Mouse (Mus musculus) layer of hippocampus, postnatal 25 days (tissue): ENCODE data around the gene Hck. TPM values are rescaled to one million over a fixed set of nuclear protein-coding genes. Genes with fewer than 3 reads are reported as not detected.
A peak's percentile ranks its signal among the peaks of the same experiment; 100 is the strongest.

Experiments
- DNase-seq, 2 experiments: peaks; one replicate each; pipeline ENCODE4 v3.0.0; 2022; ENCODE audit warnings: mixed read lengths in 2 of 2, low spot score in 1 of 2; ENCODE audit errors: extremely low spot score in 1 of 2
- total RNA-seq, 2 experiments: library from RNA; stranded (reverse); gene quantifications; 2 replicates each; pipeline ENCODE4 v1.2.3; 2021

The Hck gene
- total RNA-seq = 1 to 10 TPM; 1.6 to 1.8 TPM

DNA sequence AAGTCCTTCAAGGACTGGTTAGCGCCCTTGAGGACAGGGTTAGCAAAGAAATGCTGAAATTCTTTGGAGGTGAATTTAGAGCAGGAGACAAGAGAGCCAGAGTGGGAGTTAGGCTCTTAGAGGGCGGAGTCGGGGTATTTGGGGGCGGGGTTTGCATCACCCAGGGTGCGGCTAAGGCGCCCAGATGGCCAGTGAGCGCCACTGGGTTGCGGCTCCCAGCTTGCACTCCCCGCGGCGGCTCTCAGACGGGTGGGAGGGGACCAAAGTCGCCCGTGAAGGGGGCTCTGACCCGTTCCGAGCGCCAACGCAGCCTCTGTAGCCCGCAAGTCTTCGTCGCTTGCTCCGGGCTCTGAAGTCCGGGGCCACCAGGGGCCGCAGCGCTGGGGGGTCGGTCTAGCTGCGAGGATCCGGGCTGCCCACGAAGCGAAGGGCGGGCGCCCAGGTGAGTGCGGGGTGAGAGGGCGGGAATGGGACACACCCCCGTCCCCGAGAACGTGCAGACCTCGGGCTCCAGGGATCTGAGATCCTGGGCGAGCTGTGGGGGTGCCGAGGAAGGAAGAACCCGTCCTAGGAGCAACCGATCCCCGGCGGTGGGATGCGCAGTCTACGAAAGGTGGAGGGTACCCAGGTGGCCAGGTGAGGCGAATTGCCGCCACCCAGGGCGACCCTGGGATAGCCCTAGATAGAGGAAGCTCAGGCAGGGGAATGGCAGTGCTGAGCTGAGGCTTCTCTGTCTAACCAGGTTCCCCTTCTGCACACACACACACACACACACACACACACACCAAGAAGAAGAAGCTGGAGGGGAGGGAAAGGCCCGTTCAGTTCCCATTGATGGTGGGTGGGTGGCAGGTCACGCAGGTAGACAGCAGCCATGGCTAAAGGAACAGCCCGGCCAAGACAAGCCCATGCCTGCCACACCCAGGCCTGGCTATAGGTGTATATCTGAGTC lies at the start of gene Hck:
TSS of gene Hck (plus strand) at position 156 of the 952 bp plus-strand sequence.
- DNase-seq = no peak

DNA sequence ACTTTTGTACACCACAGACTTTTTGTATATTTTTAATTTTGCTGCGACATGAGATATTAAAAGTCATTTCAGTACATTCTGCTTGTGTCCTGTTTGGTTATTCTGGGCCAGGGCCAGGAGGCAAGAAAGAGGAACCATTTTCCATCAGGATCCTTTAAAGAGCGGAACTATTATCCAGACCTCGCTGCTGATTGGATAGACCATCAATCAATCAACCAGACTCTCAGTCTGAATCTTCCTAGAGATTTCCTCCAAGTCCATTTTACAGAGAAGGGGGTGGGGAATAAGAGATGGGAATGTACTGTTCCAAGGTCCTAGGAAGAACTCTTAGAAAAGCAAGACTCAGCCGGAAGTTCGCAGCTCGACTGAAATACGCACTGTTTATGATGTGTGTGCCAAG lies 48.1 kb upstream of the Hck start:
- DNase-seq = no peak

DNA sequence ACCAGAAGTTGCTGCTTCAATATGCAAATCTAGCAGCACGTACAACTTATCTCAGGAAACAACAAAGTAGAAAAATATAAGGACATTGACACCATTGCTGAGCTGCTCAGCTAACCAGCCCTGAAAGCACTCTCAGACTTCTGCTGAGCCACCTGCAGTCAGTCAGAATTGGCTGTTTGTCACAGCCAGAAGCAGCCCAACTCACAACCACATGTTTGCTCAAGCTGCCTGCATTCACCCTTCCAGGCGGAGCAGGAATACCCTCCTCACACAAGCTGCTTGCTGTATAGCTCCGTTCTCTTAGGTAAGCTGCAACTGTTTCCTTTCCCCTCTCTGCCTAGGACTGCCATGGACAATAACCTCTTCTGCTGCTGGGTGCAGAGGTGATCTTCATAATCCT lies 44.9 kb upstream of the Hck start:
- DNase-seq = no peak

DNA sequence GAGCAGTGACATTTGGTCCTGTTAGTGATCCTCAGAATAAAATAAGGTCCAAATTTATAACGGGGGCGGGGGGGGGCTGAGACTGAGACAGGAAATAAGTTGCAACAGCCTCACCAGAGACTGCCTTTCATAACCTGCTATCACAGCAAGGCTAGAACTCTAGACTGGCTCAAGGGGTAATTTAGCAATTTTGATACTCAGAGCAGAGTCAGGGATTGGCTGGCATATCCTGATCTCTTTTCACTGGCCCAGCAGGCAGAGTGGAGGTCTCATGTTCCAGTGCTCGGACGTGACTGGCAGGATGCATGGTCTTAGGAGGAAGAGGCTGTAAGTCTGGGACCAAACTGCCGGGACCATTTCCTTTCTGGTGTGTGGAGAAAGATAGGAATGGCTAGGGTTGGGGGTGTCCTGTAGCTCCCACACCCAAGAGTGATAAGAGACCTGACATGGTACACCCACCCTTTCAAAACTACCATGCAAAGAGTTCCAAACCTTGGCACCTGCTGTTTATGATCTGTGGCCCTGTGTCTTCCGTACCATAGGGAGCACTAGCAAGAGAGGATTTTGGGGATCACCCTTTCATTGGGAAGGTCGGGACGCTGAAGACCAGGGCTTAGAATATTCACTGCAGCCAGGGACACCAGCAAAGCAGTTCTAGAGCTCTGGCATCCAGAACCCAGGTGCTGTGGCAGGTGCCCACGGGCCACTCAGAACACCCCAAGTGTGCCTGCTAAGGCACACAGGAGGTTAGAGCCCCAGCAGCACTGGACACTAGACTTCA lies 43.9 kb upstream of the Hck start:
- no peak for DNase-seq

DNA sequence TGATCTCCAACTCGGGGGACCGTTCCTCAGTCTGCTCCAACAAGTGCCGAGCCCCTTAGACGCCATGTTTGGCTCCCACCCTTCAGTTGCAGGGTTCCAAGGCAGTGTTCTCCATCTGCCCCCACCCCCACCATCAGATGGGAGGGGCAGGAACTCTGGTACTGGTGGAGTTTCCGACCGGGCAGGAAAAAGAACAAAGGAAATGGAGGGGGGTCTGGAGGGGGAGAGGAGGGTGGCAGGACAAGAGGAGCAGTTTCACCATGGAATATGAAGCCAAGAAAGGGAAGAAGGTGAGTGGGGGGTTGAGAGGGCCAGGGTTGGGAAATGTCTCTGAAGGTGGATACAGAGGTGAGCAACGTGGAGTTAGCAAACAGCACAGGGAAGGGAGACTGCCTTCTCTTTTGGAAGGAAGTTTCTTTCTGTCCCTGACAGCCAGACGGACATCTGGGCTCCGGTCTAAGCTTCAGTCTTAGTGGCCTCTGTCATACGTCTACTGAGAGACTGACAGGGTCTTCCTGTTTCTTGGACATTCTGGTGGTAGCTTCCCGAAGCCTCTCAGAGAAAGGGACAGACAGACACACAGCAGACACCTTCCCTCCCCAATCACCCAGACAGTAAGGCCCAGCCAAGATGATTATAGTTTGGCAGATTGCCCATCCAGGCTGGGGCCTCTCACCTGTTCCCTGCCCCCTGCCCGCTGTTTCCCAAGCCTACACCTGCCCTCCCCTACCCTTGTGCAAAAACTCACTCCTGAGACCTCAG lies 42.3 kb upstream of the Hck start, which contains the start of gene Ccm2l:
TSS of gene Ccm2l (plus strand) at position 209 of the 762 bp plus-strand sequence.
- DNase-seq = no peak

DNA sequence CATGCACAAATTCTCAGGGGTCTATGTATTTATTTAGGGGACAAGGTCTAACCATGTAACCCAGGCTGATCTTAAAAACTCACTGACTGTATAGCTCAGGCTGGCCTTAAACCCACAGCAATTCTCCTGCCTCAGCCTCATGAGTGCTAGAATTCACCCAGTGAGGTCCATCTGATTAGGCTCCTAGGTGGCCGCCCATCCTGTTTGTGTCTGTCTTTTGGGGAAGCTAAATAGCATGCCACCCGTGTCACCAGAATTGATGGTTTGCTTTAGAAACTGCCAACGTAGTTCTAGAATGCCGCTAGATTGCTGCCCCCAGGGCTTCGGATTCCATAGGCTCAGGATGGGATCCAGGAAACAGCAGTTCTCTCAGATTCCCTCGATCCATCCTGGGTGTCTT lies 41.3 kb upstream of the Hck start:
- DNase-seq = no peak

DNA sequence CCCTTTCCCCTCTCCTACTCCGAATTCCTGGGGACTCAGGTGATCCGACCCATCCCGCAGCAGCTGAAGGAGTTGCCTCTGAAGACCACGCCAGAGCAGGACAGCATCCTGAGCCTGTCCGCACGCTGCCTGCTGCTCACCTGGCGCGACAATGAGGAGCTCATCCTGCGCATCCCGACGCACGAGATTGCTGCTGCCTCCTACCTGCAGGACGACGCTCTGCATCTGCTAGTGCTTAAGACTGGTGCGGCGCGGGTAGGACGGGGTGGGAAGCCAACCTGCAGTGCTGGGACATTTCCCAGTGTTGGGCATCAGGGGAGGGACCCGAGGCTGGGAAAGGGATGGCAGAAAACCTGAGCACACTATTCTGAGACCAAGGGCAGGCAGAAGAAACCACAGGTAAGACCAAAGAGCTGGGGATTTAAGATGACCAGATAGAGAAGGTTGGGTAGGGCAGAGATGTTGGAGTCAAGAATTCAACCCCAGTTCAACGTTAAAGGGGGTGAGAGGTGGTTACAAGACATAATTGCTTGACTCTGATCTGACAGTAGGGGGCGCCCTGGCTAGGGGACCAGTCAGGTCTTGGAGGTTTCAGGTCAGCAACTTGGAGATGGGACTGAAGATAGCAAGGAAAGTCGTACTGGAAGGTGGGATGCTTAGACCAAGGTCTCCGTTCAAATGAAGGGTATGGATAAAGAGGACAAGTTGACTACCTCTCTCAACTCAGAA lies 37.3 kb upstream of the Hck start:
- peak in 1 of 2 experiments; percentile 35 for DNase-seq

DNA sequence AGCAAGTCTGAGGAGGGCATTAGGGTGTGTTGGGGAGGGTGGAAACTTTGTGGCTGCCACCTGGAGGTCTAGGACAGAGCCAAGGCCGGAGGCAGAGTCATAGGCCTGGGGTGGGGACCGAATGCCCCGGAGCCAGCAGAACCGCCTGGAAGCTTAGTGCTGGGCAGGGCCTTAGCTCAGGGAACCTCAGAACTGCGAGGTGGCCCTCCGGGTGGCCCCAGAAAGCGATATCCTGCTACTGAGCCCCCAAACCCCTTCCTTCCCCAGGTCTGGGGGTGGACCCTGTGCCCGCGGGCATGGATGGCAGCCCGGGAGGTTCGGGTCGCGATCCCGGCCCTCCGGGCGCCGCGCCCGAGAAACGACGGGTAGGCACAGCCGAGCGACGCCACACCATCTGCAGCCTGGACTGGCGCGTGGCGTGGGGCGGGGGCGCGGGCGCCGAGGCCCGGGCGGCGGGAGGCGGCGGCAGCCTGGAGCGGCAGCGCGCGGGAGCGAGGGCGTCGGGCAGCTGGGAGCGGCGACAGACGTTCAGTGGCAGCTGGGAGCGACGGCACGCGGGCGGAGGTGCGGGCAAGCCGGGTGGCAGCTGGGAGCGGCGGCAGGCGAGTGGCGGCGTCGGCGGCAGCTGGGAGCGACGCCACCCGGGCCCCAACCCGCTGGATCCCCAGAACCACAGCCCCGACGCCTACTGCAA lies 36.6 kb upstream of the Hck start:
- peak; percentile 32 to 37 for DNase-seq

DNA sequence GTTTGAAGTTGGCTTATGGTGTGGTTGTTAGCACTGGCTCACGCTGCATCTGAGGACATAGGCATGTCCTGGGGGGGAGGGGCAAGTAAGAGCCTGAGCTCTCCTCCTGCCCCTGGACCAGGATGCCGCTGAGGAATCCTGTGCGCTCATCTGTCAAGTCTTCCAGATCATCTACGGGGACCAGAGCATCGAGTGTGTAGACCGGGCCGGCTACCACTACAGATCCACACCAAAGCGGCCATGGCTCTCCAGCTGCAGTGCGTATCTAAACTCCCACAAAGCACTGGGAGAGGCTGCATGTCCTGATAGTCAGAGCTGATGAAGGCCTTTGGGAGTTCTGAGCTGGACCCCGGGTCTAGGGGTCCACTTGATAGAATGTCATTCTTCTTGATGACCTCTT lies 33.6 kb upstream of the Hck start:
- DNase-seq = no peak

DNA sequence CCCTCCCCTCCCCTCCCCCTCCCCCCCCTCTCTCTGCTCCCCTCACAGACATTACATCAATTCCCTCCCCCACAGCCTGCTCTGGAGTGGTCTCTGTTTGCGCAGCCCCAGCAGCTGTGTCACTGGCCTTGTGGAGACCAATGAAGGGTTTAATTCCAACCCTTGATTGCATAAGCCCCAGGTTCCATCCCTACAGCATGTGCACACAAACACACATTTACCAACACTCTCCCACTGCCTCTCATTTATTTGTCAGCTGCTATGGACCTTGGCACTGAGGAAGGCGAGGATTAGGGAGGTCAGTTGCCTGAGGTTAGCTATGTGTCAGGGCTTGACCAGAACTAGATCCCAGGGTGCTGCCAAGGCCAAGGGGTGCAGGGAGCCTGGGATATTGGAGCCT lies 32.3 kb upstream of the Hck start:
- no peak for DNase-seq

DNA sequence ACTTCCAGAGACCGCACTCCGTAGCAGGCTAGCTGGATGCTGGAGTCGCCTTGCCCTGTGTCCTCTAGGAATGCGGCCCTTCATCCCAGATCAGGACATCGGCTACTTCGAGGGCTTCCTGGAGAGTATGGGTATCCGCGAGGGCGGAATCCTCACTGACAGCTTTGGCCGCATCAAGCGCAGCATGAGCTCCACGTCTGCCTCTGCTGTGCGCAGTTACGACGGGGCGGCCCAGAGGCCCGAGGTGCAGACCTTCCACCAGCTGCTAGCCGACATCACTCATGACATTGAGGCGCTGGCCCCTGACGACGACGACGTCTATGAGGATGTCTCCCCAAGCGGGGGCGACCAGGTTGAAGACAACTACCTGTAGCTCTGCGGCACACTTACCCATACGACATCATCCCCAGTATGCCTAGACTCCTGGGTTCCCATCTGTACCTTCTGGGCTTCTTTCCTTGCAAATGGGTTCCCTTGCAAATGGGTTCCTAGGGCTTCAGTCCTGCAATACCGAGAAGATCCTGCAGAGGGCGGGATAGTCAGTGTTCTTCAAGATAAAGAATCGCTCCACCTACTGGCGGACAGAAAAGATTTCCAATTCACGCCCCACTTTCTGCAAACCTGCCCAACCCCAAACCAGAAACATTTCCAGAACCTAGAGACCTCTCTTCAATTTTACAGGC lies 27.3 kb upstream of the Hck start:
- DNase-seq = peak; percentile 56 to 91

DNA sequence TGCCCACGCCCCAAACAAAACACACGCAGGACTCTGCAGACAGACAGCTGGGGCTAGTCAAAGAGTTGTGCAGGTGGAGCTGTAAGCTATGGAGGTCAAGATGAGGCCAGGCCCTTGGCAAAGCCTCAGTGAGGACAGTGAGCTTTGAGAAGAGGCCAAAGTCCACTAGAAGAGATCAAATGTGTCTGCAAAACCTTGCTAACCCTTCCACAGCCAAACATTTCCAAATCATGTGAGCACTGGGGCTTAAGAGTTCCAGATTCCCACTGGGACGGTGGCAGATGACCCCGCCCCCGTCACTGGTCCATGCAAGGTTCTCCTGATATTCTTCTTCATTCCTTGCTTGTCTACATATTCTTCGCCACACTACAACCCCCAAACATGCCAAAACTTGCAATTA lies 26.4 kb upstream of the Hck start:
- no peak for DNase-seq

DNA sequence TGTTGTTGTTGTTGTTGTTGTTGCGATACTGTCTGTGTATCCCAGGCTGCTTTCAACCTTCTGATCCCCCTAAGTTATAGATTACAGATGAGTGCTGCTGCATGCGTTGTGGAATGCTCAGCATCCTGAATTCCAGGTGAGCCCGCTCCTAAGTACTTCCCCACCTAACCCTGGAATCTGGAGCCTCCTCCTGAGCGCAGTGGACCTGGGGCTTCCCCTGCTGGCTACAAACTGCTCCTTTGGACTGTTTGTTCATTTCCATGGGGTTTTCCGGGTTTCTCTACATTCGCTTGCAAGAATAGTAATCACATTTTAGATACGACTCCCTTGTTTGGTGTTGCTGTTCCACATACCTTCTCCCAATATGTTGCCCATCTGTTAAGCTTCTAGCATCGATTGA lies 25.0 kb upstream of the Hck start:
- no peak for DNase-seq

DNA sequence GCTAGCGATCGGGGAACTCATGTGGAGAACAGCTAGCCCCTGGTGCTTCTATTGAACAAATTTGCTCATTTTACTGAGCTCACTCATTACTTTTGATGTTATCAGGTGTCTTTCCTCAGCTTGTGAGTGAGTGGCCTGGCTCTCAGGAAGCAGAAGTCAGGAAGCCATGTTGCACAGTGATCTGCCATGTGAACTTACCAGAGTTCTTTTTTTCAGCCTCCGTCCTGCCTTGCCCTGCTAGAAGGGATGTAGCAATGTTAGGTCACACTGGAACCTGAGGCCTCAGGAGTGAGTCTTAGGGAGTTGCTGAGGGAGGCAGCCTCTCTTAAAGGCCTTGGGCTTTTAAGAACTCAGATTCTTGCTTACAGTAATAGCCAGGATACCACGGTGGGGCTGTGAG lies 24.4 kb upstream of the Hck start:
- DNase-seq = no peak

DNA sequence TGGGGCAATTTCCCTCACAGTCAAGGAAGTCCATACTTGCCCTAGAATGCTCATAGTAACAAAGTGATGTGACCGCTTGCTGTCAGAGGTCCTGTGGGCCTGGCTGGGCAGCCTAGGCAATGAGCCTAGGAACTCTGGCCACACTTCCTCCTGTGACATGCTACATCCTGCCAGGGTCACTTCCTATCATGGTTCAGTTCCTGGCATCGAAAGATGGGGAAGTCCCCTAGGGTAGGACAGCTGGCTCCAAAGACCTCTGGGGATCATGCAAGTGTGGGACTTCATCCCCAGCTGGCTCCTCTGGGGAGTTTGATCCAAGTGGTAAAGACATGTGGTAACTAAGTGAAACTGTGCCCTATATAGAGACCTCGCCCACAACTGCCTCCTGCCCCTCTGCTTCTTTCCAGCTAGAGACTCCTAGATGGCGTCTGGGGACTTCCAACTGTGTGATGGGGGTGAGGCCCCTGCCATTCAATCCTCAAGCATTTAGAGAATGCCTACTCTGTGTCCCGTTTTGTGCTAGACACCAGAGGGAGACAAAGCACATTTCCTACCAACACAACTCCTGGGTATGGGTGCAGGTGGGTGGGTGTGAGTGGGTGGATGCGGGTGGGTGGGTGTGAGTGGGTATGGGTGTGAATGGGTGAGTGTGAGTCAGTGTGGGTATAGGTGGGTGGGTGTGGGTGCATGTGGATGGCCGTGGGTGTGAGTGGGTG lies 23.8 kb upstream of the Hck start:
- DNase-seq = no peak

DNA sequence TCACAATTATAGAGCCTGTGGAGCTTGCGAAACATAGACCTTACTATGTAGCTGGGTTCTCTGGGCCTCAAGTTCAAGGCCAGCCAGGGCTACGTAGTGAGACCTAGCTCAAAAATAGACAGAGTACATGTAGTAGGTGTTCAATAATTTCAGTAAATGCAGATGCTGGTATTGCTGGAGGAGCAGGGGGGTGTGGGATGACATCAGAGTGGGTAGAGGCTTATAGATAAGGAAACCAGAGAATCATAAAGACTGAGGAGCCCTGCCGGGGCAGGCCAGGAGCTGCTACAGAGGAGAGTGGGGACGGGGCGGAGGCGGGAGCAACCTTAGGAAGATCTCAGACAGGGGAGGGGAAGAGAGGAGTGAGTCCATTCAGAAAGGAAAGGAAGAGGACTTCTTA lies 22.7 kb upstream of the Hck start:
- no peak for DNase-seq

DNA sequence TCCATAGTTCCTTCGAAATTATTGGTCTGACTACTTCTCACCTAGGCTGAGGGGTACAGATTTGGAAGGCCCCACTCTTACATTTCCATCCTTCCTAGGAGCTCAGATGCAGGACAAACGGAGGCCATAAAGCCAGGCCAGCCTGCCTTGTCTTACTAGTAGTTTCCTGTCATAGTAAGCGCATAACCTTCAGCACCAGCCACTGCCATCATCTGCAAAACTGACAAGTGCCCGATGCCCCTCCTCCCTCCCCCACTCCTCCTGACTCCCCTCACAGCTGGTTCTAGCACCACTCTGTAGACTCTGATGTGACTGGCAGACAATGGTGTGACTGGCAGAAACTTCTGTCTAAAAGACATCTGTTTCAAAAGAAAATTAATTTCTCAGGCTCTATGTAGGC lies 22.1 kb upstream of the Hck start:
- no peak for DNase-seq

DNA sequence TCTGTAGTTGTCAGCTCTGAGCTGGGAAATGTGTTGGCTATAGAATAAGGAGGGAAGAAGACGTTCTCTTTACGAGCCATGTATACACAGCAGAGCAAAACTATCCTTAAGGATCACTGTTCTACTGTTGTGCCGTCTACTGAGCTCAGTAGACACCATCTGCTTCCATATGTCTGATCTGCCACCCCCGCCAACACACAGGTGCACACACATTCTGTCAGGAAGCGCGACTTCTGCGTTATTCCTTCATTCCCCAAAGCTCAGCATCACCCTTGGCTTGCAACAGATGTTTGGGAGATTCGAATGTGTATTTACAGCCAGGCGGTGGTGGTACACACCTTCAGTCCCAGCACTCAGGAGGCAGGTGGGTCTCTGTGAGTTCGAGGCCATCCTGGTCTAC lies 21.2 kb upstream of the Hck start:
- no peak for DNase-seq
